Mouse (Mus musculus) C2C12 (cell line): ENCODE results near the gene Ubac2.

Experiments
- CTCF ChIP-seq: IDR thresholded peaks from one replicate; pipeline ENCODE4 v1.5.1; 2011; ENCODE audit not compliant: control insufficient read depth, insufficient read depth, insufficient read length
- MAX ChIP-seq: IDR thresholded peaks from one replicate; pipeline ENCODE4 v1.6.1; 2011; ENCODE audit warnings: mild to moderate bottlenecking, control low read depth
- MYOD1 ChIP-seq: IDR thresholded peaks from one replicate; pipeline ENCODE4 v1.6.1; 2011; ENCODE audit warnings: low read depth; ENCODE audit not compliant: control insufficient read depth, insufficient read length
- USF1 ChIP-seq: IDR thresholded peaks from one replicate; pipeline ENCODE4 v1.6.1; 2011; ENCODE audit warnings: low read depth, mild to moderate bottlenecking, control low read depth, moderate library complexity

DNA sequence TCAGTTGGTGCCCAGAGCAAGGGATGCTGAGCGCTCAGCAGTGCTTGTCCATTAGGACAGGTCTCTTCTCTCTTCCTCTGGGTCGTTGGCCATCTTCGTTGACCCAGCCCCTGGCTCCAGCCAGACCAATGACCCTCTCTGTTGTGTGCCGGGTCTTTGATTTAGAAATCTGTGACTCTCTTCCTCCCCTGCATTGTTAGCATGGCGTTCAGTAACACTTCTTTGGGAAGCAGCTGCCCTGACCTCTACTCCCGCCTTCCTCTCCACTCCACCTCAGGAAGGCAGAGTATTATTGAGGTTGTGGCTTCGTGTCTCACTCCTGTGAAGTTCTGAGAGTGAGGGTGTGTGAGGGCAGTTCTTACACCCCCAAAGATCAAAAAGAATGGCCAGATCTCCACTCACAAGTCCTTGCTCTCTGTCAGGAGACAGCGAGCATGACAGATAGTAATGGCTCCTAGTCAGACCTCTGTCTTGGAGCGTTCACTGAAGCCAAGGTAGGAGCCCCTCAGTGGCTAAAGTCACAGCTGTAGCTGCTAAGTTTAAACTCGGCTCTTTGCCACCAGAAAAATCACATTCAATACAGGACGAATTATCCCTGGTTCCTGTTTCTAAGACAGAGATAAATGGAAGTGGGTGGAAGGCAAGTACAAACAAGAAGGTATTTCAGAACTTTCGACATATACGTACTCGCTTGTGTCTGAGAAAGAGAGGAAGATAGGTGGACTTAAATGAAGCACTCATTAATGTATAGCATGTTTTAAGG is 83.9 kb downstream of the Ubac2 start:
- TF ChIP-seq CTCF (no peak), MAX (no peak), USF1 (no peak), MYOD1 (no peak)
